In the genomic region with DNA sequence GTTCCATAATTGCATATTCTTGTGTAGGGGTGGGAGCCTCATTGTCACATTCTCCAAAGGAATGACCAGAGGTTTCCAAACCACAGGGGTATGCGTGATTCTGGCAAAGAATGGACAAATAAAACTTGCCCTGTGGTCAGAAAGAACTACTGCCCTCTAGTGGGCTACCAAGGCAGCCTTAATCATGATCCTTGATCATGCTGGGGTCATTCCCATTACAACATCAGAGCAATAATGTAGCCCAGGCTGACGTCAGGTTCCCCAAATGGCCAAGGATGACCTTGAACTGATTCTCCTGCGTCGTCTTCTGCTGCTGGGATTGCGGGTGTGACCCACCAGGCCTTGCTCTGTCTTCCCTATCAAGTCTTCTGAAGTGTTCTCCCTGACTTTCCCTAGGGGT, we compare ENCODE assay signal across 11 mouse cellular contexts. TPM values are rescaled to one million over a fixed set of nuclear protein-coding genes. Genes with fewer than 3 reads are reported as not detected.
DNase-seq lines count a peak whose midpoint lies in the region; ATAC-seq and TF ChIP-seq lines count a peak whose summit lies in the region.
"Not testable (repeated sequence)": the region's sequence is repeated elsewhere in the genome, so short reads cannot be mapped to it uniquely, and the experiment has no call there.
"Had no signal": no experiment of that assay in that cellular context is flagged by ENCODE, and none has a peak within 500 bp of the region (broad histone marks: within the 10 kb centered on the region; RNA-seq: fewer than 3 reads in every experiment).

No protein-coding gene starts in this region.

- H3K9ac ChIP-seq in MEL (ENCODE audit: control insufficient read depth, low read depth, low read length, poor library complexity, severe bottlenecking); heart, adult 2 months (ENCODE audit: low read depth, low read length); lung, postnatal 0 days (replicated peaks; ENCODE audit: low read depth); stomach, postnatal 0 days (ENCODE audit: low read length): not testable (repeated sequence)

- not testable (repeated sequence) for H3K4me2 ChIP-seq in lung, postnatal 0 days (replicated peaks; ENCODE audit: low read depth, low read length); stomach, postnatal 0 days (replicated peaks; ENCODE audit: low read depth)

- H3K27me3 ChIP-seq in MEL (ENCODE audit: control insufficient read depth in 1 of 2, insufficient read depth in 2 of 2, low read length in 2 of 2); heart, adult 2 months (ENCODE audit: control insufficient read depth, insufficient read depth, low read length); kidney, adult 2 months (replicated peaks; ENCODE audit: control insufficient read depth, insufficient read depth, low read length); lung, postnatal 0 days (replicated peaks; ENCODE audit: insufficient read depth, low read length); stomach, postnatal 0 days (ENCODE audit: control insufficient read depth, insufficient read depth, low read length): not testable (repeated sequence)

- not testable (repeated sequence) for H3K36me3 ChIP-seq in MEL (ENCODE audit: control insufficient read depth in 1 of 2, insufficient read depth in 2 of 2, low read length in 2 of 2); heart, adult 2 months (ENCODE audit: control insufficient read depth, insufficient read depth, low read length); lung, postnatal 0 days (ENCODE audit: insufficient read depth, low read length); stomach, postnatal 0 days (ENCODE audit: control insufficient read depth, insufficient read depth, low read length)
- H3K36me3 ChIP-seq in kidney, adult 2 months (ENCODE audit: control insufficient read depth, insufficient read depth, low read length): peaks cover 21% of the 10 kb centered on the region

- not testable (repeated sequence) for H3K9me3 ChIP-seq in MEL (replicated peaks; ENCODE audit: insufficient read depth, low read length); lung, postnatal 0 days (ENCODE audit: low read length); stomach, postnatal 0 days (ENCODE audit: control insufficient read depth, low read length)

- TF ChIP-seq CTCF in MEL (IDR thresholded peaks at IDR 0.05 in 2 of 3, conservative IDR thresholded peaks at IDR 0.05 in 1 of 3; ENCODE audit: control insufficient read depth in 1 of 3, insufficient read depth in 1 of 3, low read depth in 2 of 3, low read length in 3 of 3, poor library complexity in 1 of 3, severe bottlenecking in 1 of 3): peak; percentile 19 to 46 (median 28); a peak in 5 of 6 replicates
- TF ChIP-seq CTCF in heart, adult 2 months (IDR thresholded peaks at IDR 0.05): peak; percentile 54
- TF ChIP-seq CTCF in kidney, adult 2 months (conservative IDR thresholded peaks at IDR 0.05; ENCODE audit: insufficient read depth, insufficient read length, low read depth, low read length): 0 out of 2 replicates have a peak, but pooled peaks have one; percentile 7
- TF ChIP-seq CTCF in layer of hippocampus, adult 2 months (conservative IDR thresholded peaks at IDR 0.05): peak; percentile 62
- peak; percentile 55 for TF ChIP-seq CTCF in lung, postnatal 0 days (IDR thresholded peaks at IDR 0.05)
- peak; percentile 58 for TF ChIP-seq CTCF in stomach, postnatal 0 days (IDR thresholded peaks at IDR 0.05; ENCODE audit: low read depth)

- intact Hi-C loops in heart, adult 2 months (cut with DNase I): not testable (repeated sequence)

- DNase-seq in MEL (ENCODE audit: low read depth, low spot score); heart, adult 2 months; layer of hippocampus, adult 2 months (ENCODE audit: low spot score in 2 of 2); lung, postnatal 0 days (ENCODE audit: low spot score); stomach, postnatal 0 days (ENCODE audit: low spot score): not testable (repeated sequence)
- DNase-seq in kidney, adult 2 months: peak; percentile 43

- H3K4me3 ChIP-seq in MEL (ENCODE audit: control insufficient read depth in 1 of 2, insufficient read depth in 1 of 2, low read depth in 2 of 2, low read length in 2 of 2); heart, adult 2 months; kidney, adult 2 months (ENCODE audit: insufficient read depth, low read depth, low read length); layer of hippocampus, adult 2 months; lung, postnatal 0 days (ENCODE audit: low read depth, low read length); stomach, postnatal 0 days (ENCODE audit: low read depth, low read length): not testable (repeated sequence)

- not testable (repeated sequence) for TF ChIP-seq POLR2A in MEL (IDR thresholded peaks at IDR 0.05; ENCODE audit: control insufficient read depth in 1 of 2, insufficient read depth in 1 of 2, low read depth in 1 of 2, low read length in 2 of 2, poor library complexity in 1 of 2); heart, adult 2 months (IDR thresholded peaks at IDR 0.05; ENCODE audit: insufficient read depth, low read depth, low read length); kidney, adult 2 months (IDR thresholded peaks at IDR 0.05; ENCODE audit: low read depth, low read length)

- TF ChIP-seq RAD21 in MEL (IDR thresholded peaks at IDR 0.05; ENCODE audit: low read depth, low read length): not testable (repeated sequence)

- H3K27ac ChIP-seq in MEL (ENCODE audit: control insufficient read depth, low read depth, low read length); heart, adult 2 months; kidney, adult 2 months (ENCODE audit: insufficient read depth, low read depth, low read length); layer of hippocampus, adult 2 months; lung, postnatal 0 days (ENCODE audit: low read length); stomach, postnatal 0 days (replicated peaks): not testable (repeated sequence)

- 43% methylated on average over 5 of the region's 5 CpGs for WGBS in heart, adult 2 months
- WGBS in kidney, adult 2 months: 35% methylated on average over 5 of the region's 5 CpGs
- 22% methylated on average over 5 of the region's 5 CpGs for WGBS in lung, postnatal 0 days
- WGBS in stomach, postnatal 0 days: 45% methylated on average over 5 of the region's 5 CpGs

- 0 out of 2 replicates have a peak, but pooled peaks have one; percentile 24 for ATAC-seq in common myeloid progenitor, adult 5-6 weeks (replicated peaks; ENCODE audit: low read depth, poor library complexity, severe bottlenecking)
- ATAC-seq in lung, postnatal 0 days; stomach, postnatal 0 days (ENCODE audit: low FRiP score, low TSS enrichment): not testable (repeated sequence)
- ATAC-seq in megakaryocyte, adult 5-6 weeks (ENCODE audit: poor library complexity, severe bottlenecking): peak; percentile 63

- not testable (repeated sequence) for TF ChIP-seq EP300 in MEL (IDR thresholded peaks at IDR 0.05; ENCODE audit: low read depth in 1 of 2, low read length in 2 of 2); heart, adult 2 months (IDR thresholded peaks at IDR 0.05; ENCODE audit: insufficient read depth, low read depth, low read length); lung, postnatal 0 days (IDR thresholded peaks at IDR 0.05); stomach, postnatal 0 days (optimal IDR thresholded peaks at IDR 0.05)

- not testable (repeated sequence) for H3K4me1 ChIP-seq in MEL (ENCODE audit: control insufficient read depth in 1 of 2, insufficient read depth in 2 of 2, low read length in 2 of 2); heart, adult 2 months (ENCODE audit: control insufficient read depth, insufficient read depth, low read length); lung, postnatal 0 days (ENCODE audit: insufficient read depth, low read depth, low read length); stomach, postnatal 0 days (replicated peaks; ENCODE audit: control insufficient read depth, insufficient read depth)
- H3K4me1 ChIP-seq in kidney, adult 2 months (ENCODE audit: control insufficient read depth, insufficient read depth, low read length): peaks cover 16% of the 10 kb centered on the region

- not testable (repeated sequence) for H3K79me2 ChIP-seq in MEL (ENCODE audit: control insufficient read depth, insufficient read depth, low read length, poor library complexity); heart, adult 2 months (replicated peaks; ENCODE audit: control insufficient read depth, insufficient read depth, low read length)

RNA-seq across cellular contexts. Expression of a gene that starts 9.3 kb away (rescaled TPM):
- total RNA-seq in MEL (2012; rRNA removed): not detected in 2 replicates
- polyA plus RNA-seq in MEL (2012; ENCODE audit: insufficient read depth in 1 of 2, insufficient read length in 2 of 2, low read depth in 1 of 2, low replicate concordance in 2 of 2, missing spikeins in 1 of 2): not detected
- total RNA-seq in common myeloid progenitor, adult 5-6 weeks (2017): 3.6 and 4.5 TPM in 2 replicates
- total RNA-seq in heart, adult 2 months (2021): 1 to 10 TPM; 2.6 TPM
- 4.4 and 5.5 TPM in 2 replicates for polyA plus RNA-seq in heart, adult 2 months (2012; rRNA removed)
- polyA plus RNA-seq in kidney, adult 2 months (2012; rRNA removed): 5.4 and 5.8 TPM in 2 replicates
- 1 to 10 TPM; 8.5 to 8.9 TPM for total RNA-seq in layer of hippocampus, adult 2 months (2021)
- 3.4 and 5.4 TPM in 2 replicates for polyA plus RNA-seq in lung, postnatal 0 days (2015; fragmentation: Nextera tagmentation; extraction: Ambion mirVana)
- total RNA-seq in megakaryocyte, adult 5-6 weeks (2015): 0.25 and 0.84 TPM in 2 replicates
- 0.70 TPM in 1 of 2 replicates, not detected in the other for total RNA-seq in megakaryocyte, adult 5-6 weeks (2017)
- 1.9 and 2.3 TPM in 2 replicates for polyA plus RNA-seq in stomach, postnatal 0 days (2015; fragmentation: Nextera tagmentation; extraction: Ambion mirVana)
- polyA plus RNA-seq: embryonic facial prominence, embryonic 13.5 days; forebrain, embryonic 15.5 days; neural tube, embryonic 12.5 days had no signal

RNA-seq across cellular contexts. Expression of a gene that starts 23.1 kb away (rescaled TPM):
- total RNA-seq in MEL (2012; rRNA removed): 10.2 and 11.8 TPM in 2 replicates
- polyA plus RNA-seq in MEL (2012; ENCODE audit: insufficient read depth in 1 of 2, insufficient read length in 2 of 2, low read depth in 1 of 2, low replicate concordance in 2 of 2, missing spikeins in 1 of 2): 10 to 100 TPM in 1 of 2 experiments, not detected in 1; 12.5 TPM
- 7.8 and 11.0 TPM in 2 replicates for total RNA-seq in common myeloid progenitor, adult 5-6 weeks (2017)
- total RNA-seq in heart, adult 2 months (2021): 10 to 100 TPM; 20.9 to 23.7 TPM
- polyA plus RNA-seq in heart, adult 2 months (2012; rRNA removed): 21.6 and 31.4 TPM in 2 replicates
- 188 and 195 TPM in 2 replicates for polyA plus RNA-seq in kidney, adult 2 months (2012; rRNA removed)
- 10 to 100 TPM; 10.7 to 12.4 TPM for total RNA-seq in layer of hippocampus, adult 2 months (2021)
- 7.3 and 9.5 TPM in 2 replicates for polyA plus RNA-seq in lung, postnatal 0 days (2015; fragmentation: Nextera tagmentation; extraction: Ambion mirVana)
- 4.7 and 5.5 TPM in 2 replicates for total RNA-seq in megakaryocyte, adult 5-6 weeks (2015)
- total RNA-seq in megakaryocyte, adult 5-6 weeks (2017): 4.6 and 6.6 TPM in 2 replicates
- 9.4 and 10.1 TPM in 2 replicates for polyA plus RNA-seq in stomach, postnatal 0 days (2015; fragmentation: Nextera tagmentation; extraction: Ambion mirVana)

Comparison
In these comparisons a context has a peak if more than half of its experiments do, and no peak if none do; other contexts are left out.
1. CTCF ChIP-seq: peak in every context shown above with its lines; median percentile 62 in layer of hippocampus, adult 2 months; 58 in stomach, postnatal 0 days; 55 in lung, postnatal 0 days; 54 in heart, adult 2 months; 28 in MEL; 7 in kidney, adult 2 months.